Mouse (Mus musculus) small intestine, adult 2 months (tissue): Measurements from ENCODE around the gene Rrp1b.

Source experiments
- CTCF ChIP-seq: fragments of 200-500 bp; IDR thresholded peaks from 2 replicates; pipeline ENCODE4 v1.5.1; 2012; ENCODE audit warnings: low read depth, mild to moderate bottlenecking, control low read depth, inconsistent platforms, low read length, moderate library complexity, mixed read lengths; ENCODE audit not compliant: insufficient replicate concordance, insufficient read length; ENCODE audit errors: extremely low read depth
- POLR2A ChIP-seq: fragments of 200-500 bp; IDR thresholded peaks from 2 replicates; pipeline ENCODE4 v1.6.1; 2012; ENCODE audit warnings: low read depth, mild to moderate bottlenecking, control low read depth, inconsistent platforms, low read length, moderate library complexity

DNA sequence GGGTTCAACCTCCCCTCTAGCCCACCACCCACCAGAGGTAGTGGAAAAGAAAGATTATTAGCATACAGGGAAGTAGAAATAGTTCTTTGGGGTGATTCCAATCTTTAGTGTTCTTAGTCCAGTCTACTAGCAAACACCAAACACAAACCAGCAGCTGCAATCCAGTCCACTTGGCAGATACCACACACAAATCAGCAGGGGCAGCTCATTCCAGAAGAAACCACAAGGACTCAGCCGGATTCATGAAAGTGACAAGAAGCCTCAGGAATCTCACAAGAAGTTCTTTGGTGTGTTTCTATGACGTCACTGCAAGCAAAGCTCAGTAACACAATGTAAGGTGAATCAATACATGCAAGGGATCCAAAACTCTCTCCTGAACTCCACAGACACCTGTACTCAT is 43.9 kb upstream of the Rrp1b start:
- TF ChIP-seq CTCF (no peak), POLR2A (no peak)
